Mouse (Mus musculus) cerebellum, adult 2 months (tissue): ENCODE measurements around the gene Olfr98. TPM values are rescaled to one million over a fixed set of nuclear protein-coding genes. Genes with fewer than 3 reads are reported as not detected.

Source experiments
- DNase-seq, 2 experiments: peaks; one replicate each; pipeline ENCODE4 v3.0.0; 2021
- H3K27ac ChIP-seq: fragments of 200-500 bp; 2 replicates; pipeline ENCODE4 v1.5.1; 2012; ENCODE audit warnings: low read length, control low read depth, inconsistent platforms; ENCODE audit not compliant: insufficient read depth
- H3K27me3 ChIP-seq: fragments of 200-500 bp; 2 replicates; pipeline ENCODE4 v1.6.1; 2012; ENCODE audit warnings: inconsistent platforms, mild to moderate bottlenecking, low read length, moderate library complexity; ENCODE audit not compliant: control insufficient read depth, insufficient read depth
- H3K4me1 ChIP-seq: fragments of 200-500 bp; 2 replicates; pipeline ENCODE4 v1.6.1; 2011; ENCODE audit warnings: low read length; ENCODE audit not compliant: control insufficient read depth, insufficient read depth
- H3K4me3 ChIP-seq: fragments of 200-500 bp; replicated peaks from 2 replicates; pipeline ENCODE3; 2011; ENCODE audit warnings: mild to moderate bottlenecking, low read depth, low read length, control low read depth; ENCODE audit not compliant: insufficient read depth
- CTCF ChIP-seq: fragments of 200-500 bp; IDR thresholded peaks from 2 replicates; pipeline ENCODE4 v1.5.1; 2011; ENCODE audit warnings: low read depth, mild to moderate bottlenecking, control low read depth, low read length, moderate library complexity, borderline replicate concordance; ENCODE audit not compliant: insufficient read depth
- POLR2A ChIP-seq: fragments of 200-500 bp; IDR thresholded peaks from 2 replicates; pipeline ENCODE4 v1.6.1; 2011; ENCODE audit warnings: low read length, control low read depth, borderline replicate concordance; ENCODE audit not compliant: insufficient read depth
- WGBS: fragments of 180-500 bp; shearing (Covaris S2); methylation state at CpG from one replicate; pipeline ENCODE4 v1.1.7; 2018; 5-methylcytosine and 5-hydroxymethylcytosine counted together
- polyA plus RNA-seq: library from polyadenylated mRNA; depleted of rRNA; stranded (reverse); fragments of >200 nt; gene quantifications from 2 replicates; pipeline ENCODE4 v1.2.3, GENCODE M21; 2012; rRNA removed

Gene Olfr98
- polyA plus RNA-seq, 1 experiment: not detected

GRCm38 (mm10) chr17:37219846-37220245 is 43.7 kb downstream of the Olfr98 start, which contains the start of gene Olfr96:
Olfr96 (plus strand) TSS chr17:37220146.
- no peak for TF ChIP-seq POLR2A
- no peak for TF ChIP-seq CTCF
- no peaks in the 10 kb centered on the region for H3K27me3 ChIP-seq
- 51% methylated on average over 4 of the region's 4 CpGs for WGBS

GRCm38 (mm10) chr17:37218486-37218885 is 45.1 kb downstream of the Olfr98 start:
- no peaks in the 10 kb centered on the region for H3K27me3 ChIP-seq
- DNase-seq: no peak
- no peak overlapping the region for H3K27ac ChIP-seq
- no peaks in the 10 kb centered on the region for H3K4me1 ChIP-seq
- TF ChIP-seq CTCF (no peak), POLR2A (no peak)
- no peak overlapping the region for H3K4me3 ChIP-seq
- WGBS: 61% methylated on average over 3 of the region's 3 CpGs

More at GRCm38 (mm10) chr17:37219846-37220245, 43.7 kb downstream of the Olfr98 start, which contains the start of gene Olfr96:
- no peak within 1 kb of the TSS for H3K27ac ChIP-seq
- no peak for DNase-seq
- H3K4me3 ChIP-seq: no peak within 1 kb of the TSS
- no peaks in the 10 kb centered on the region for H3K4me1 ChIP-seq

GRCm38 (mm10) chr17:37213018-37213417 is 50.5 kb downstream of the Olfr98 start, which contains the start of gene Olfr95:
Olfr95 (minus strand) TSS chr17:37213118.
- 77% methylated on average over 3 of the region's 3 CpGs for WGBS
- TF ChIP-seq CTCF: no peak
- TF ChIP-seq POLR2A: no peak
- Histone ChIP-seq H3K27ac (no peak within 1 kb of the TSS), H3K4me1 (0 out of 2 replicates have a peak, but pooled peaks cover 3% of the 10 kb centered on the region), H3K4me3 (no peak within 1 kb of the TSS), H3K27me3 (no peaks in the 10 kb centered on the region)
- no peak for DNase-seq

Other genes starting within 250 kb of the Olfr98 start
- 145 and 178 TPM in 2 replicates for gene Mog, start 240.4 kb downstream of the Olfr98 start, polyA plus RNA-seq
- 403 and 405 TPM in 2 replicates for gene Gabbr1, start 217.8 kb downstream of the Olfr98 start, polyA plus RNA-seq
- gene Olfr90, start 175.2 kb downstream of the Olfr98 start, polyA plus RNA-seq: not detected in 2 replicates
- gene Olfr91, start 165.5 kb downstream of the Olfr98 start, polyA plus RNA-seq: not detected in 2 replicates
- gene Olfr92, start 143.7 kb downstream of the Olfr98 start, polyA plus RNA-seq: not detected in 2 replicates
- gene Olfr93, start 102.3 kb downstream of the Olfr98 start, polyA plus RNA-seq: not detected in 2 replicates
- not detected in 2 replicates for gene Ubd, start 69.9 kb downstream of the Olfr98 start, polyA plus RNA-seq
- not detected in 2 replicates for gene Olfr94, start 62.8 kb downstream of the Olfr98 start, polyA plus RNA-seq
- 0.03 TPM in 1 of 2 replicates, not detected in the other for gene Olfr95, start 50.6 kb downstream of the Olfr98 start, polyA plus RNA-seq
- not detected in 2 replicates for gene Olfr96, start 43.6 kb downstream of the Olfr98 start, polyA plus RNA-seq
- not detected in 2 replicates for gene Olfr97, start 26.4 kb downstream of the Olfr98 start, polyA plus RNA-seq
- 2.9 and 3.0 TPM in 2 replicates for gene H2-M3, start 6.5 kb upstream of the Olfr98 start, polyA plus RNA-seq
- not detected in 2 replicates for gene Olfr99, start 19.7 kb upstream of the Olfr98 start, polyA plus RNA-seq
- gene Olfr101, start 40.6 kb upstream of the Olfr98 start, polyA plus RNA-seq: not detected in 2 replicates
- gene Olfr102, start 53.3 kb upstream of the Olfr98 start, polyA plus RNA-seq: not detected in 2 replicates
- gene Olfr103, start 75.9 kb upstream of the Olfr98 start, polyA plus RNA-seq: not detected in 2 replicates
- gene Olfr104-ps, start 95.8 kb upstream of the Olfr98 start, polyA plus RNA-seq: not detected in 2 replicates
- gene Olfr105-ps, start 115.3 kb upstream of the Olfr98 start, polyA plus RNA-seq: not detected in 2 replicates
- not detected in 2 replicates for gene Olfr106-ps, start 126.6 kb upstream of the Olfr98 start, polyA plus RNA-seq
- gene Olfr107, start 135.5 kb upstream of the Olfr98 start, polyA plus RNA-seq: not detected in 2 replicates
- gene Olfr108, start 181.7 kb upstream of the Olfr98 start, polyA plus RNA-seq: not detected in 2 replicates
- not detected in 2 replicates for gene Olfr109, start 195.2 kb upstream of the Olfr98 start, polyA plus RNA-seq
- gene H2-M2, start 219.8 kb upstream of the Olfr98 start, polyA plus RNA-seq: not detected in 2 replicates
- not detected in 2 replicates for gene Olfr110, start 228.7 kb upstream of the Olfr98 start, polyA plus RNA-seq
- gene Olfr111, start 244.3 kb upstream of the Olfr98 start, polyA plus RNA-seq: 0.10 TPM in 1 of 2 replicates, not detected in the other